Mouse (Mus musculus) myocyte (in vitro differentiated cells): Measurements from ENCODE around the gene Prss38. TPM values are rescaled to one million over a fixed set of nuclear protein-coding genes. Genes with fewer than 3 reads are reported as not detected.

Experiments used
- polyA plus RNA-seq: library from polyadenylated mRNA; unstranded; fragments of >200 nt; fragmentation: generic; extraction: Trizol; gene quantifications from one replicate; pipeline ENCODE4 v1.2.1, GENCODE M21; 2012; ENCODE audit warnings: missing spikeins

Gene Prss38
- polyA plus RNA-seq, 1 experiment: not detected

Other genes with a start within 250 kb of the Prss38 start
- gene Obscn, start 239.3 kb downstream of the Prss38 start, polyA plus RNA-seq: 25.0 TPM
- 3.8 TPM for gene Iba57, start 211.9 kb downstream of the Prss38 start, polyA plus RNA-seq
- 0.04 TPM for gene Gjc2, start 192.4 kb downstream of the Prss38 start, polyA plus RNA-seq
- 63.5 TPM for gene Guk1, start 183.4 kb downstream of the Prss38 start, polyA plus RNA-seq
- gene Mrpl55, start 173.2 kb downstream of the Prss38 start, polyA plus RNA-seq: 36.0 TPM
- gene 2310033P09Rik, start 167.3 kb downstream of the Prss38 start, polyA plus RNA-seq: 13.3 TPM
- 500 TPM for gene Arf1, start 147.4 kb downstream of the Prss38 start, polyA plus RNA-seq
- gene Wnt3a, start 84.9 kb downstream of the Prss38 start, polyA plus RNA-seq: not detected
- 11.6 TPM for gene Wnt9a, start 68.7 kb downstream of the Prss38 start, polyA plus RNA-seq
- gene Jmjd4, start 74.4 kb upstream of the Prss38 start, polyA plus RNA-seq: 4.5 TPM
- gene Snap47, start 75.5 kb upstream of the Prss38 start, polyA plus RNA-seq: 67.2 TPM
- 1.3 TPM for gene Zfp867, start 96.8 kb upstream of the Prss38 start, polyA plus RNA-seq
- 26.4 TPM for gene Zkscan17, start 151.1 kb upstream of the Prss38 start, polyA plus RNA-seq
- 0.02 TPM for gene Nlrp3, start 165.9 kb upstream of the Prss38 start, polyA plus RNA-seq
- gene Olfr222, start 200.6 kb upstream of the Prss38 start, polyA plus RNA-seq: not detected
- gene Olfr223, start 217.6 kb upstream of the Prss38 start, polyA plus RNA-seq: not detected